Mouse (Mus musculus): ENCODE data around the gene Lmf1.

Lmf1 gene

GRCm38 (mm10) chr17:25578920-25579319, at the start of gene Lmf1:
Lmf1 (plus strand) TSS chr17:25579085.
- peak; percentile 90 for DNase-seq (ENCODE audit: low read depth, low spot score)

DNA sequence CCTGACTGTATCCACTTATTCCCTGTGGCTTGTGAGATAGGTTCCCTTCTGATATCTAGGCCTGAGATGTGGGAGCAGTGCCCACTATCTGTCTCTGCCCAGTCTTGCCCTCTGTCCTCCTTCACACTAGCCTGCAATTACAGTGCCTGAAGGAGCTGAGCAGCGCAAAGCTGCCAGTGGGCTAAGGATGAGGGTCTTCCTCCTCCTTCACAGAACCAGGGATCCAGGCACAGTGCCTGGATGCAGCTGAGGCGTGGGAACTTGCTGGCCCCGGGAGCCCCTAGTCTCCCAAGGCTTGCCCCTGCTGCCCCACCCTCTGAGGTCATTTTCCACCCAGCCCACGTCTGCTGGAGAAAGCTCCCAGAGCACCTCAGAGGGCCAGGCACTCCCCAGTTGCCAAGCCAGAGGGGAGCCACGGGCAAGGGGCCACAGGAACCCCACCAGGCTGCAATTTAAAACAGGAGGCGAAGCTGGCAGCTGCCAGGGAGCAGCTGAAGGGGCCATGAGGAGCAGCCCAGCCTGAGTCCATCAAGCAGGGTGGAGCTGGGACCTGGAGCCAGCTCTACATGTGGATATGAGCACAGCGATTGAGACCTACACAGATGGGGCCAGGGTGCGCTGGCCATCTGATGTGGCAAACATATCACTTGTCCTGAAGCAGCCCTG, 48.4 kb upstream of the Lmf1 start:
- no peak for DNase-seq (ENCODE audit: low read depth, low spot score)

DNA sequence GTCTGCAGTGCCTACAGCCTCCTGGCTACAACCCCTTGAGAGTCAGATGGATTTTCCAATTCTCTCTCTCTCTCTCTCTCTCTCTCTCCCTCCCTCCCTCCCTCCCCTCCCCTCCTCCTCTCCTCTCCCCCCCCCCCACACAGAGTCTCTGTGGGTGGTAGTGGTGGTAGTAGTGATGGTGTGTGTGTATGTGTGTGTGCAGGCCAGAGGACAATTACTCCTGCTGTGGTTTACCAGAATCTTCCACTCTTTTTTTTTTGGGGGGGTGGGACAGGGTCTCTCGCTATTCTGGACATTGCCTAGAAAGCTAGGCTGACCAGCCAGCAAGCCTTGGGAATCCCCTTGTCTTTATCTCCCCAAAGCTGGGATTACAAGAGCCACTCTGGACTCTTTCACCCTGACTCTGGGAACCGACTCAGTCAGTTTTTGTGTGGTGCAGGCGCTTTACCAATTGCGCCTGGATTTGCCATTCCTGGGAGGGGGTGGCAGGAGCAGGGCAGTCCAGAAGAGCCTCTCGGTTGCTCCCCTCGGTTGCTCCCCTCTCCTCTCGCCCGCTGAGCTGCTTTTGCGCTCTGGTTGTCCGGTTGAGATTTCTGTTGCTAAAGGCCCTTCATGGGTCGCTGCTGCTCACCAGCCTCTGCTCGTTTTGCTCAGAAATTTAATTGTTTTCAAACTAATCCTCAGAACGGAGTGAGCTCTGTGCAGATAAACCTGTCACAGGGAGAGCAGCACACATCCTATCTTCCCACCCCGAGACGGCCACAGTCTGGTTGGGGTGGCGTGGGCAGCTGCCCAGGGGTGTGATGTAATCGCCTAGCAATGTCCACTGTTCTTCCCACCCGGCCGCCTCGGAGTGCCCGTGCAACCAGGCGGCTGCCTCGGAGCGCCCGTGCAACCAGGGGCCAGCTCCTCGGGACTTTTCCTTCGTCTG, 39.7 kb upstream of the Lmf1 start:
- no peak for DNase-seq (ENCODE audit: low read depth, low spot score)

DNA sequence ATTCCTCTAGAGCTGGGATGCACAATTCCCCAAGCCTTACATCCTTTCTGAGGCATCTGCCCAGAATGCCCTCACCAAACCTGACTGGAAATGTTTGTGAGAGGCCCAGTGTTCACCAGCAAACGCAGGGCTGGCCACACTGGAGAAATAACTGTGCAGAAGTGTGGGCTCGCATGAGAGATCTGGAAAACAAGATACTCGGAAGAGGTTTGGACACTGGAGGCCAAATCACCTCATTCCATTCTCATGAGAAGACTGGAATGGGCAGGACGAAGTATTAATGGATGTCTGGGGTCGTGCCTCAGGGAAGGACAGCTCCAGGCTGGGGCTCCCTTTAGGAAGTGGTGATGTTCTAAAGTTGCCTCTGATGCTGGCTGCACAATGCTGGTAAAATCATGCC, 38.2 kb upstream of the Lmf1 start:
- DNase-seq (ENCODE audit: low read depth, low spot score) = no peak

DNA sequence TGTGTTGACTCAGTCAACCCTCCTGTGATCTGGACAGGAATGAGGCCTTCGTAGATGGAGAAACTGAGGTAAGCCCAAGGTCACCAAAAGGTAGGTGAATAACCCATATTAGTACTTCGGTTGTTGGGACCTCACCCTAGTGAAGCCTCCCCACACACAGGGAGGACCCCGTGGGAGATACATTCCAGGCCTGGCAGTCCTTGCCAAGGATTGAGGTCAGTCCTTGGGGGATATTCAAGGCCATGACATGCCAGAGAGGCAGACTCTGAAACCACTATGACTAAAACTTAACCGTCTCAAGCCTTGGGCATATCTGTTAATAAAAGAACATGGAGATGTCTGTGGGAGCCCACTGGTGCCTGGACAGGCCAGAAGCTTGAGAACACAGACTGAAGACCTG, 37.1 kb upstream of the Lmf1 start:
- no peak for DNase-seq (ENCODE audit: low read depth, low spot score)

GRCm38 (mm10) chr17:25547026-25547425, 31.9 kb upstream of the Lmf1 start:
- DNase-seq (ENCODE audit: low read depth, low spot score) = no peak

- no peak for DNase-seq (ENCODE audit: low read depth, low spot score)
These were observed 28.9 kb upstream of the Lmf1 start for GRCm38 (mm10) chr17:25550020-25550419.

GRCm38 (mm10) chr17:25551313-25551712, 27.6 kb upstream of the Lmf1 start:
- DNase-seq (ENCODE audit: low read depth, low spot score) = no peak

- DNase-seq (ENCODE audit: low read depth, low spot score) = no peak
These were observed 23.7 kb upstream of the Lmf1 start for GRCm38 (mm10) chr17:25555159-25555558.

DNA sequence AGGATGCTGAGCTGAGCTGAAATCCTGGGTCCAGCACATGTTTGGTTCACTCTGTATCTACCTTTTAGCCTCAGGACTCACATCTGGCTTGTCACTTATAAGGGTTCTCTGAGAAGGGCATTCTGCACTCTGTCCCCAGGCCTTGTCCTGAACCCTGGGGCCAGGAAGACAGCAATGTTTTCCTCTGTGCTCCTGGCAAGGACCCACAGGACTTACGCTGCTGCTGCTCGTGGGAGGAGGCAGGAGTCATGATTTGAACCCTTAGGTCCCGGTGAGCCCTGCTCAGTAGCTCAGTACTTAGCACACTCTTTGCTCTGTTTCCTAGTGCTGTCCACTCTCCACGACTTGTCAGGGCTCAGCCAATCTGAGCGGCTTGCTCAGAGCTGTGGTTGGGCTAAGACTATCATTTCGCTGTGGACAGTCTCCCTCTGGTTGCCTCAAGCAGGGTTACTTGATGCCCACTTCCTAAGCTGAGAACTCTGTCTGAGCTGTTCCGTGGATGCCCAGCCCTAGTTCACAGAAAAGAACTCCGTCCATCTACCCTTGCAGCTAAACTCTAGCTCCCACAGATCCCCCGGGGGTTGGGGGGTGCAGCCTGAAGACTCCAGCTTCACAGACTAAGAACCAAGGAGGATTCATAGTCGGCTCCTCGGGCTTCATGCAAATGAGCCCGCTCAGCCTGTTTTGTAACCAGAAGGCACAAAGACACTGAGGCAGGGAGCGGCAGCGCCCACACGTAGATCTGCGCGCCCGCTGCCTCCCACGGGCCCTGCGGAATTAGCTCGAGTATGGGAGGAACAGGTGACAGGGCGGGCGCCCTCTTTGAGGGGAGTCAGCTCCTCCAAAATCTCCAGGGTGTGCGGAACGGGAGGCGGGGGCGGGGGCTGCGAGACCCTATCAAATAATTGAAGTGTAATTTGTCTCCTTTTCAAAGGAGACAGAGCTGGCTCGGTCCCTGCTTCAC, 22.9 kb upstream of the Lmf1 start:
- DNase-seq (ENCODE audit: low read depth, low spot score) = no peak

- no peak for DNase-seq (ENCODE audit: low read depth, low spot score)
These were observed 22.1 kb upstream of the Lmf1 start for GRCm38 (mm10) chr17:25556630-25557354.

DNA sequence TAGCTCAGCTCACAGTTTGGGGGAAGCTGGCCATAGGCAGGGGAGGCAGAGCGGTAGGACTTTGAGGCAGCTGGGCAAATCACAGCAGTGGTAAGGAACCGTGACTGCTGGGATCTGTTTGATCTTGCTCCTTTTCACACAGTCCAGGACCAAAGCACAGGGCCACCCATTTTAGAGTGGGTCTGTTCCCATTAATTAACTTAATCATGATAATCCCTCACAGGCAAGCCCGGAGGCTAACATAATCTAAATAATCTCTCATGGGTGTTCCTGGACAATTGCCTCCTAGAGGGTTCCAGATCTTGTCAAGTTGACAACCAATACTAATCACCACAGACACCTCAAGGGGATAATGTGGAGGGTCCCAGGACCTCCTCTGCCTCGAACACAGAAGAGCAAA, 19.3 kb upstream of the Lmf1 start:
- DNase-seq (ENCODE audit: low read depth, low spot score) = no peak

GRCm38 (mm10) chr17:25560554-25561222, 18.2 kb upstream of the Lmf1 start:
- no peak for DNase-seq (ENCODE audit: low read depth, low spot score)

- DNase-seq (ENCODE audit: low read depth, low spot score) = no peak
These were observed 17.5 kb upstream of the Lmf1 start for GRCm38 (mm10) chr17:25561223-25562028.

DNA sequence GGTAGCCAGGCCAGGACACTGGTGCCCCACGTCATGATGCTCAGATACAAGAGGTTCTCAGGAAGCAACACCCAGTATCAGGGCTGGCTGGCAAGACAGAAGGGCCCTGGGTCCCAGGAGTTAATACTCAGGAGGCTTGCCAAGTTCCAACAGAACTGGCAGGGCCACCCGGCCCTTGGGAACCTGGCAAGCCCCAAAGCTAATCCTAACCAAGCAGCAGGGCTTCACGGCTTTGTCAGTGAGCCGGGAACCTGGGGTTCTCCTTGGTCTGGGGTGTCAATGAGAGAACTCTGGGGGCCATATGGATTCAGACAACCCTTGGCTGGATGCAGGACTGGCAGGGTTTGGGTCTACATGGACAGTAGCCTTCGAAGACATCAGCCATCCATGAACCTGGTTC, 14.4 kb upstream of the Lmf1 start:
- no peak for DNase-seq (ENCODE audit: low read depth, low spot score)

DNA sequence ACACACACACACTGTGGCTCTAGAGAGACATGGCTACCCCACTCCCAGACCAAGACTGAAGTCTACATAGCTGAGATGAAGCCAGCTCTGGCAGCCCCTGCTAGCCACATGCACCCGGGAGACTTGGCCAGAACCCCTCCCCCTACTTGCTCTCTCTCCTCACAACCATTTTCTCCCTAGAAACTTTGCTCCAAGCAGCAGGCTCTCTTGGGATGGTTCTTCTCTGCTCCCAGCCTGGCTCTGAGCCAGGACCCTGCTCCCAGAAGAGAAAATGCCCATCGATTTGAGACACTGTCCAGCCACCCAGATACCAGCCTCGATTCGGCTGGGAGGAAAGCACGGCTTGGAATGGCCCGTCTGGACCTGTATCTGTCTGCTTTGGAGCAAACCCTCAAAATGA, 13.6 kb upstream of the Lmf1 start:
- DNase-seq (ENCODE audit: low read depth, low spot score) = no peak

GRCm38 (mm10) chr17:25565860-25566600, 12.9 kb upstream of the Lmf1 start:
- DNase-seq (ENCODE audit: low read depth, low spot score) = no peak

DNA sequence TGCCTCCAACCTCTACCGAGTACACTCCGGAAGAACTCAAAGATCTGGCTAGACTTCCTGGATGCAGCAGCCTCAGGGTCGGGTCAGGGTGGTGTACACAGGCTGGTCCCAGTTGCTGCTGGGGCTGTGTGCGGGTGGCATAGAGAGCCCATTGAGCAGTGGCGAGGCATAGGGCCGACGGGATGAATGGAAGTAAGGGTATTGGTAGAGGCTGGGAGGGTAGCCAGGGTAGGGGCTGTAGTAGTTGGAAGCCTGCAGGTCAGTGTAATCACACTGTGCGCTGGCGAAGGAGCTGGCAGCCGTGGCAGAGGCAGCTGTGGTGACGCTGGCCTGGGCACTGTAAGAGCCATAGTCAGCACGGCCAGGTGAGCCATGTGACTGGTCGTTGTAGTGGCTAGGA, 11.6 kb upstream of the Lmf1 start:
- DNase-seq (ENCODE audit: low read depth, low spot score) = no peak

GRCm38 (mm10) chr17:25567745-25568144, 11.1 kb upstream of the Lmf1 start:
- DNase-seq (ENCODE audit: low read depth, low spot score) = peak; percentile 32

All from c-Kit-negative CD71-positive TER-119-positive erythroid progenitor cells, embryonic 14.5 days (primary cell).